Mouse (Mus musculus) embryonic fibroblast, embryonic 13.5 days (primary cell): ENCODE measurements around the gene L3hypdh.

Experiments used
- CTCF ChIP-seq: IDR thresholded peaks from 2 replicates; pipeline ENCODE4 v1.5.1; 2011; ENCODE audit warnings: mild to moderate bottlenecking, control low read depth, low read length, moderate library complexity, borderline replicate concordance; ENCODE audit not compliant: insufficient read depth
- POLR2A ChIP-seq: IDR thresholded peaks from 2 replicates; pipeline ENCODE4 v1.6.1; 2011; ENCODE audit warnings: low read depth, mild to moderate bottlenecking, control low read depth, low read length, moderate library complexity

DNA sequence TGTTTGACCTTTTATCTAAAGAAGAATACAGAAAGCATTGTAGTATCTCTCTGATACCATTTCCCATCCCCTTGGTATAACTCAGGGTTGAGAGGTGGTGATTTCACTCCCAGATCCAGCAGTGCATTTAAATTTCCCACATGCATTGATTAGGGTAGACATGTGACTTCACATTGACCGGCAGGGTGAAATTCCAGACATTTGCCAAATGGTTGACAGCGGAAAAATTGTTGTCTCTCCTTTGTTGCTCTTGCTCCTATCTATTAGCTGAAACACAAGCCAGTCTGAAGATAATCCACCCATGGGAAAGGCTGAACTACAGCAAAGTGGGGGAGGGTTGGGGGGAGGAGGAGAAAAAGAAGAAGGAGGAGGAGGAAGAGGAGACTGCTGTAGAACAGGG, 46.4 kb downstream of the L3hypdh start:
- TF ChIP-seq CTCF, result no peak
- TF ChIP-seq POLR2A, result no peak
